ENCODE assay signal across 19 mouse cellular contexts in genomic region chr1:160301156-160301555, GRCm38 (mm10).
DNase-seq lines count a peak whose midpoint lies in the region; ATAC-seq and TF ChIP-seq lines count a peak whose summit lies in the region.
"Had no signal": no experiment of that assay in that cellular context is flagged by ENCODE, and none has a peak within 500 bp of the region (broad histone marks: within the 10 kb centered on the region; RNA-seq: fewer than 3 reads in every experiment).

No protein-coding gene starts in this region.

- no peak overlapping the region for H3K4me3 ChIP-seq in forebrain, embryonic 14.5 days (ENCODE audit: low read depth, low read length)
- H3K4me3 ChIP-seq in forebrain, embryonic 11.5 days (ENCODE audit: low read depth, low read length): no peak overlapping the region
- H3K4me3 ChIP-seq in G1E (ENCODE audit: low read depth, low read length): no peak overlapping the region
- no peak overlapping the region for H3K4me3 ChIP-seq in liver, embryonic 13.5 days (replicated peaks)
- no peak overlapping the region for H3K4me3 ChIP-seq in hindbrain, postnatal 0 days (ENCODE audit: low read length)
- no peak overlapping the region for H3K4me3 ChIP-seq in hindbrain, embryonic 13.5 days
- H3K4me3 ChIP-seq: embryonic facial prominence, embryonic 15.5 days; heart, embryonic 10.5 days; midbrain, embryonic 13.5 days; myocyte had no signal

- H3K9me3 ChIP-seq in forebrain, embryonic 14.5 days (replicated peaks; ENCODE audit: control insufficient read depth, low read length): no peaks in the 10 kb centered on the region
- H3K9me3 ChIP-seq in forebrain, embryonic 11.5 days (ENCODE audit: control insufficient read depth, low read length): no peaks in the 10 kb centered on the region
- H3K9me3 ChIP-seq in G1E (replicated peaks): no peaks in the 10 kb centered on the region
- no peaks in the 10 kb centered on the region for H3K9me3 ChIP-seq in liver, embryonic 13.5 days (replicated peaks)
- no peaks in the 10 kb centered on the region for H3K9me3 ChIP-seq in hindbrain, postnatal 0 days (ENCODE audit: low read length)
- no peaks in the 10 kb centered on the region for H3K9me3 ChIP-seq in hindbrain, embryonic 13.5 days
- H3K9me3 ChIP-seq: embryonic facial prominence, embryonic 15.5 days; heart, embryonic 10.5 days; midbrain, embryonic 13.5 days had no signal

- H3K36me3 ChIP-seq in forebrain, embryonic 14.5 days (ENCODE audit: control insufficient read depth, insufficient read depth, low read length): no peaks in the 10 kb centered on the region
- no peaks in the 10 kb centered on the region for H3K36me3 ChIP-seq in forebrain, embryonic 11.5 days (ENCODE audit: control insufficient read depth, insufficient read depth, low read length)
- H3K36me3 ChIP-seq in G1E (replicated peaks): peaks cover 17% of the 10 kb centered on the region
- no peaks in the 10 kb centered on the region for H3K36me3 ChIP-seq in liver, embryonic 13.5 days
- H3K36me3 ChIP-seq in hindbrain, postnatal 0 days (ENCODE audit: insufficient read depth, low read length): no peaks in the 10 kb centered on the region
- H3K36me3 ChIP-seq in hindbrain, embryonic 13.5 days: no peaks in the 10 kb centered on the region
- H3K36me3 ChIP-seq: embryonic facial prominence, embryonic 15.5 days; heart, embryonic 10.5 days; midbrain, embryonic 13.5 days had no signal

- no peak overlapping the region for H3K27ac ChIP-seq in forebrain, embryonic 14.5 days (ENCODE audit: low read depth, low read length)
- no peak overlapping the region for H3K27ac ChIP-seq in forebrain, embryonic 11.5 days (ENCODE audit: low read depth, low read length)
- 0 out of 2 replicates have a peak overlapping the region, but pooled peaks have one; percentile 34 for H3K27ac ChIP-seq in liver, embryonic 13.5 days
- H3K27ac ChIP-seq in hindbrain, postnatal 0 days: no peak overlapping the region
- no peak overlapping the region for H3K27ac ChIP-seq in hindbrain, embryonic 13.5 days
- H3K27ac ChIP-seq: embryonic facial prominence, embryonic 15.5 days; heart, embryonic 10.5 days; hindbrain, embryonic 14.5 days; midbrain, embryonic 13.5 days; stomach, postnatal 0 days had no signal

- H3K27me3 ChIP-seq in forebrain, embryonic 14.5 days (replicated peaks; ENCODE audit: control insufficient read depth, insufficient read depth, low read length): no peaks in the 10 kb centered on the region
- H3K27me3 ChIP-seq in forebrain, embryonic 11.5 days (ENCODE audit: control insufficient read depth, insufficient read depth, low read length): no peaks in the 10 kb centered on the region
- H3K27me3 ChIP-seq in G1E (ENCODE audit: insufficient read depth, low read length): no peaks in the 10 kb centered on the region
- H3K27me3 ChIP-seq in liver, embryonic 13.5 days: no peaks in the 10 kb centered on the region
- H3K27me3 ChIP-seq in hindbrain, postnatal 0 days (ENCODE audit: insufficient read depth, low read length): no peaks in the 10 kb centered on the region
- no peaks in the 10 kb centered on the region for H3K27me3 ChIP-seq in hindbrain, embryonic 13.5 days
- H3K27me3 ChIP-seq: embryonic facial prominence, embryonic 15.5 days; midbrain, embryonic 13.5 days had no signal

- 81% methylated on average over 6 of the region's 6 CpGs for WGBS in forebrain, embryonic 14.5 days
- WGBS in forebrain, embryonic 11.5 days: 91% methylated on average over 6 of the region's 6 CpGs
- WGBS in liver, embryonic 13.5 days (ENCODE audit: insufficient replicate concordance): 20% methylated on average over 6 of the region's 6 CpGs
- 77% methylated on average over 6 of the region's 6 CpGs for WGBS in hindbrain, postnatal 0 days
- WGBS in hindbrain, embryonic 13.5 days: 90% methylated on average over 6 of the region's 6 CpGs

- 0 out of 2 replicates have a peak, but pooled peaks have one; percentile 29 for ATAC-seq in forebrain, embryonic 14.5 days
- no peak for ATAC-seq in forebrain, embryonic 11.5 days (replicated peaks; ENCODE audit: low FRiP score)
- 0 out of 2 replicates have a peak, but pooled peaks have one; percentile 15 for ATAC-seq in G1E (ENCODE audit: extremely low read depth, insufficient number of reproducible peaks, low FRiP score, poor library complexity, severe bottlenecking)
- ATAC-seq in liver, embryonic 13.5 days (ENCODE audit: low read depth): no peak
- no peak for ATAC-seq in hindbrain, postnatal 0 days
- ATAC-seq in hindbrain, embryonic 13.5 days (ENCODE audit: low FRiP score): no peak
- ATAC-seq: midbrain, embryonic 13.5 days had no signal

- H3K4me1 ChIP-seq in forebrain, embryonic 14.5 days (ENCODE audit: control insufficient read depth, insufficient read depth, low read length): no peaks in the 10 kb centered on the region
- H3K4me1 ChIP-seq in forebrain, embryonic 11.5 days (replicated peaks; ENCODE audit: control insufficient read depth, insufficient read depth, low read length): no peaks in the 10 kb centered on the region
- peaks cover 48% of the 10 kb centered on the region for H3K4me1 ChIP-seq in G1E (ENCODE audit: insufficient read depth, low read depth, low read length)
- peaks cover 80% of the 10 kb centered on the region for H3K4me1 ChIP-seq in liver, embryonic 13.5 days (replicated peaks)
- H3K4me1 ChIP-seq in hindbrain, postnatal 0 days (ENCODE audit: insufficient read depth, low read length): no peaks in the 10 kb centered on the region
- H3K4me1 ChIP-seq in hindbrain, embryonic 13.5 days (replicated peaks): 0 out of 2 replicates have a peak, but pooled peaks cover 3% of the 10 kb centered on the region
- H3K4me1 ChIP-seq: midbrain, embryonic 13.5 days had no signal

- no peak for TF ChIP-seq CTCF in G1E (IDR thresholded peaks at IDR 0.05; ENCODE audit: low read depth, low read length)
- TF ChIP-seq CTCF in brain, embryonic 14.5 days (IDR thresholded peaks at IDR 0.05; ENCODE audit: borderline replicate concordance, extremely low read depth, insufficient read depth, insufficient read length): no peak
- TF ChIP-seq CTCF in hindbrain, postnatal 0 days (IDR thresholded peaks at IDR 0.05; ENCODE audit: low read depth): no peak

- DNase-seq in forebrain, embryonic 14.5 days (ENCODE audit: low spot score): peak; percentile 50
- no peak for DNase-seq in forebrain, embryonic 11.5 days (ENCODE audit: low spot score)
- no peak for DNase-seq in G1E (ENCODE audit: low spot score)
- peak; percentile 44 for DNase-seq in brain, embryonic 14.5 days (ENCODE audit: low read depth)
- no peak for DNase-seq in liver, embryonic 13.5 days
- DNase-seq in hindbrain, postnatal 0 days (ENCODE audit: low spot score): no peak
- DNase-seq: adrenal gland, adult 8-10 months; gastrocnemius, postnatal 10 days; kidney, adult 11 months; kidney, postnatal 25 days; thymus, postnatal 14 days had no signal

- no peak overlapping the region for H3K9ac ChIP-seq in forebrain, embryonic 14.5 days (ENCODE audit: low read length)
- H3K9ac ChIP-seq in forebrain, embryonic 11.5 days (ENCODE audit: low read length): no peak overlapping the region
- no peak overlapping the region for H3K9ac ChIP-seq in liver, embryonic 13.5 days
- H3K9ac ChIP-seq in hindbrain, postnatal 0 days (replicated peaks; ENCODE audit: low read length): no peak overlapping the region
- H3K9ac ChIP-seq in hindbrain, embryonic 13.5 days: no peak overlapping the region
- H3K9ac ChIP-seq: embryonic facial prominence, embryonic 15.5 days; hindbrain, embryonic 14.5 days; liver, embryonic 14.5 days; midbrain, embryonic 13.5 days had no signal

- H3K4me2 ChIP-seq in forebrain, embryonic 14.5 days (ENCODE audit: low read length): no peak overlapping the region
- H3K4me2 ChIP-seq in forebrain, embryonic 11.5 days (ENCODE audit: low read depth, low read length, severe bottlenecking): no peak overlapping the region
- no peak overlapping the region for H3K4me2 ChIP-seq in liver, embryonic 13.5 days
- no peak overlapping the region for H3K4me2 ChIP-seq in hindbrain, postnatal 0 days (ENCODE audit: low read depth, low read length)
- no peak overlapping the region for H3K4me2 ChIP-seq in hindbrain, embryonic 13.5 days
- H3K4me2 ChIP-seq: embryonic facial prominence, embryonic 15.5 days; hindbrain, embryonic 14.5 days; midbrain, embryonic 13.5 days had no signal

- no peak for TF ChIP-seq POLR2A in brain, embryonic 14.5 days (IDR thresholded peaks at IDR 0.05; ENCODE audit: borderline replicate concordance, extremely low read depth, insufficient read depth, insufficient read length, poor library complexity, severe bottlenecking)

Comparison
In these comparisons a context has a peak if more than half of its experiments do, and no peak if none do; other contexts are left out.
1. ATAC-seq: peak in forebrain, embryonic 14.5 days (single experiment) and G1E (single experiment); none in forebrain, embryonic 11.5 days (single experiment), liver, embryonic 13.5 days (single experiment), hindbrain, postnatal 0 days (single experiment) and hindbrain, embryonic 13.5 days (single experiment).
2. DNase-seq: peak in forebrain, embryonic 14.5 days (single experiment) and brain, embryonic 14.5 days (single experiment); none in forebrain, embryonic 11.5 days (single experiment), G1E (single experiment), liver, embryonic 13.5 days (single experiment) and hindbrain, postnatal 0 days (single experiment).